Mouse (Mus musculus): ENCODE results near the gene Ugt2b36.

DNA sequence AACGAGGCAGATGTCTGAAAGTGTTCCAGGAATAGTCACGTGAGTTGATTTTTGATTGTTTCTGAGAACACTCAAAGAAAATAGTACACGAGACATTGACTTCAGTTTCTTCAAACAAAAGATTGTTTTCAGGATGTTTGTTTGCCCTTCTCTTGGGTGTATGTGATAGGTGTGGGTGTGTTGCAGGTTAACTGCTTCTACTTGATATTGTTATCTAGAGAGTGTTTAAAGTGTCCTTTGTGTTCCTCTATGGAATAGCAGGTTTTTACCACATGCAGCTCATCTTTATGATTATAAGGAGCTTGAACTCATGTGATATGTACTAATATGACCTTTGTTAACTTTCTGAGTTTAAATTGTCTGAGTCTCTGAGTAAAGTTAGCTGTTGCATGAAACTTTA is 6.1 kb downstream of the Ugt2b36 start:
- TF ChIP-seq CTCF (IDR thresholded peaks at IDR 0.05; ENCODE audit: borderline replicate concordance, extremely low read depth, insufficient read depth, insufficient read length): no peak
- no peak for TF ChIP-seq POLR2A (IDR thresholded peaks at IDR 0.05; ENCODE audit: borderline replicate concordance, extremely low read depth, insufficient read depth, insufficient read length, poor library complexity, severe bottlenecking)
